Mouse (Mus musculus): ENCODE data around the gene Dcaf1. TPM values are rescaled to one million over a fixed set of nuclear protein-coding genes. Genes with fewer than 3 reads are reported as not detected.

Dcaf1 gene
- polyA plus RNA-seq, 1 experiment from 2014 or later = 19.7 TPM

DNA sequence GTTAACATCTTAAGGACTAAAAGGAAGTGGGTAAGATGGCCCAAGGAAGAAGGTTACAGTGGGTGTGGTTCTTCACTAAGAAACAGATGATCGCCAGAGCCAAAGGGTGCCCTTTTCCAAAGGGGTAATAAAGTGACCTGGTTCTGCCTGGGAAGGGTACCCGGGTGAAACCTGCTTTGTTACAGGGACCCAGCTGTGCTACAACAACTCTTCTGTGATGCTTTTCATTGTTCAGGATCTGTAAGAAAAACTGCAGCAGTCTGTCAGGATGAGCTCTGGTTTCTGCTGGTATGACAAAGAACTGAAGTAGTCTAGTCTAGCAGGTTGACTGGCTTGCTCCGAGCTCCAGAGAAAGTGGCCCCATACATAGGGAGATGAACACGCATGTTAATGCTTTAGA is 60.5 kb downstream of the Dcaf1 start:
- Histone ChIP-seq H3K9ac (replicated peaks) (peak overlapping the region; percentile 53; the same call in 1 of the 2 replicates), H3K9me3 (no peaks in the 10 kb centered on the region), H3K27ac (no peak overlapping the region), H3K4me1 (replicated peaks) (peaks cover 50% of the 10 kb centered on the region), H3K4me2 (replicated peaks) (peak overlapping the region; percentile 99), H3K36me3 (peaks cover 69% of the 10 kb centered on the region), H3K4me3 (replicated peaks) (no peak overlapping the region), H3K27me3 (no peaks in the 10 kb centered on the region)
- ATAC-seq = no peak
- WGBS = 69% methylated on average over 4 of the region's 4 CpGs

DNA sequence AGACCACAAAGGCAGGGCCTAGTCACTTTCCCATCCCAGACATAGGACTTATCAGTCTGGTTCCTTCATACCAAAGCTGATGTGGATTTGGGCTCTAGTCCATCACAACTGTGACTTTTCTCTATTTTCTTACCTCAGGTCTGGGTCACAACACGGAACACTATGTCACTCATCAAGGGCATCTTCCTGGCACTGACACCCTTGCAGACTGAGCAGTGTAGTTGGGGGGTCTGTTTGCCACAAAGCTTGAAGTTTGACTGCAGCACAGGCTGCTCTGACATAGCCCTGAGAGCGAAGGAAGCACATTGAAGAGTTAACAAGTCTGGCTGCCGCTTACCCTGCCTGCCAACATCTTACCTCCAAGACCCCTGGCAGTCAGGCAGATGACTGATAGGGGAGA is 61.4 kb downstream of the Dcaf1 start:
- H3K4me2 ChIP-seq (replicated peaks) = peak overlapping the region; percentile 99
- peak overlapping the region; percentile 98 for H3K4me3 ChIP-seq (replicated peaks)
- H3K27ac ChIP-seq = no peak overlapping the region
- 90% methylated on average over 3 of the region's 3 CpGs for WGBS
- no peaks in the 10 kb centered on the region for H3K9me3 ChIP-seq
- H3K36me3 ChIP-seq = peaks cover 64% of the 10 kb centered on the region
- H3K9ac ChIP-seq (replicated peaks) = peak overlapping the region; percentile 53; the same call in 1 of the 2 replicates
- H3K4me1 ChIP-seq (replicated peaks) = peaks cover 58% of the 10 kb centered on the region
- no peaks in the 10 kb centered on the region for H3K27me3 ChIP-seq
- ATAC-seq = no peak

GRCm38 (mm10) chr9:106884306-106884705 is 62.6 kb downstream of the Dcaf1 start:
- H3K4me1 ChIP-seq (replicated peaks) = peaks cover 69% of the 10 kb centered on the region
- 43% methylated on average over 16 of the region's 16 CpGs for WGBS
- no peaks in the 10 kb centered on the region for H3K27me3 ChIP-seq
- H3K27ac ChIP-seq = 0 out of 2 replicates have a peak overlapping the region, but pooled peaks have one; percentile 2
- H3K4me2 ChIP-seq (replicated peaks) = peak overlapping the region; percentile 99
- H3K9me3 ChIP-seq = no peaks in the 10 kb centered on the region
- H3K36me3 ChIP-seq = peaks cover 66% of the 10 kb centered on the region
- H3K4me3 ChIP-seq (replicated peaks) = peak overlapping the region; percentile 98
- ATAC-seq = no peak
- H3K9ac ChIP-seq (replicated peaks) = peak overlapping the region; percentile 99

GRCm38 (mm10) chr9:106884996-106885900 is 63.6 kb downstream of the Dcaf1 start:
- ATAC-seq = no peak
- 20% methylated on average over 44 of the region's 44 CpGs for WGBS
- Histone ChIP-seq H3K4me2 (replicated peaks) (peak overlapping the region; percentile 99), H3K9me3 (no peaks in the 10 kb centered on the region), H3K9ac (replicated peaks) (peak overlapping the region; percentile 99), H3K4me3 (replicated peaks) (peak overlapping the region; percentile 98), H3K4me1 (replicated peaks) (peaks cover 79% of the 10 kb centered on the region), H3K36me3 (peaks cover 70% of the 10 kb centered on the region), H3K27me3 (no peaks in the 10 kb centered on the region), H3K27ac (peak overlapping the region; percentile 96)

- WGBS = under 1% methylated on average over 99 of the region's 107 CpGs
- H3K27me3 ChIP-seq = no peaks in the 10 kb centered on the region
- H3K27ac ChIP-seq = peak overlapping the region; percentile 96
- H3K9me3 ChIP-seq = no peaks in the 10 kb centered on the region
- peaks cover 71% of the 10 kb centered on the region for H3K36me3 ChIP-seq
- H3K9ac ChIP-seq (replicated peaks) = peak overlapping the region; percentile 99
- H3K4me3 ChIP-seq (replicated peaks) = peak overlapping the region; percentile 98
- ATAC-seq = peak; percentile 15; the same call in 1 of the 2 replicates
- peaks cover 84% of the 10 kb centered on the region for H3K4me1 ChIP-seq (replicated peaks)
- peak overlapping the region; percentile 99 for H3K4me2 ChIP-seq (replicated peaks)
These were observed 64.4 kb downstream of the Dcaf1 start for GRCm38 (mm10) chr9:106885901-106886731.

DNA sequence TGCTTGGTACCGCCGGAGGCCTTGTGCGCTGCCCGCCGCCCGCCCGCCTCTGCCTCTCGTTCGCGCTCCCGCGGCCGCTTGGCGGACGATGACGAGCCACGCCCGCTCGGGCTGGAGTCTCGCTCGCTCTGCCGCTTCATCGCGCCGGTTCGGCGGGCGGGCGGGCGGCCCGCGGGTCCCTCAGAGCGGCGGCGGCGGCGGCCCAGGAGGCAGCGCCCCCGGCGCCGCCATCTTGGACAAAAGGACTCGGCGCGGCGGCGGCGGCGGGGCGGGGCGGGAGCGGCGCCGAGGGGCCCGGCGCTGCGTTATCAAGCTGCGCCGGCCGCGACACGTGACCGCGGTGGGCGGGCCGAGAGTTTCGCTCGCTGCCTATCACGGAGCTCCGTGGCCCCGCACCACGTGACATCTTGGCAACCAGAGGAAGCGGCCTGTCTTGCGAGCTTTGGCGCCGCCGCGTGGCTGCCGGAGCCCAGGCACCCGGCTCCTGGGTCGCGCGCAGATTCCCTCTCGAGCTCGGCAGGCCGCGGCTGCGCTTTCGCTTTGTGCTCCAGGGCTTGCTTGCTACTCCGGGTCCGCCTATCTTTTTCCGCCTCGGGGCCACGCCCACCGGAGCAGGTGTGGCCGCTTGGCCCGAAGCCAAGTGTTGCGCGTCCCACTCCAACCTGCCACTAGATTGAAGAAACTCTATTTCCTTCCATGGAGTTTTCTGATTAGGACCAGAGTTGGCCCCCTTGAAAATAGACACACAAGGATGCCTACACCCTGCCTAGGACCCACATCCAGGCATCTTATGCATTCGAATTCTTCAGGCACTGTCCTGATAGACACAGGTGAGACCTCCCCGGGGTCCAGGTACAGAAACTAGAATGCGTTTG is 65.4 kb downstream of the Dcaf1 start, which contains the start of gene Rbm15b:
Rbm15b (minus strand) TSS at position 601 of the 875 bp plus-strand sequence.
- H3K36me3 ChIP-seq = peaks cover 62% of the 10 kb centered on the region
- ATAC-seq = peak; percentile 57
- H3K27ac ChIP-seq = peak within 1 kb of the TSS; percentile 96
- H3K27me3 ChIP-seq = no peaks in the 10 kb centered on the region
- H3K4me3 ChIP-seq (replicated peaks) = peak within 1 kb of the TSS; percentile 98
- 3% methylated on average over 82 of the region's 101 CpGs for WGBS
- H3K4me1 ChIP-seq (replicated peaks) = peaks cover 77% of the 10 kb centered on the region
- peak within 1 kb of the TSS; percentile 99 for H3K4me2 ChIP-seq (replicated peaks)
- H3K9me3 ChIP-seq = no peaks in the 10 kb centered on the region
- peak within 1 kb of the TSS; percentile 99 for H3K9ac ChIP-seq (replicated peaks)

- H3K4me2 ChIP-seq (replicated peaks) = no peak overlapping the region
- peaks cover 70% of the 10 kb centered on the region for H3K4me1 ChIP-seq (replicated peaks)
- 96% methylated on average over 3 of the region's 3 CpGs for WGBS
- H3K9me3 ChIP-seq = no peaks in the 10 kb centered on the region
- H3K4me3 ChIP-seq (replicated peaks) = no peak overlapping the region
- H3K36me3 ChIP-seq = peaks cover 49% of the 10 kb centered on the region
- H3K27ac ChIP-seq = no peak overlapping the region
- no peak overlapping the region for H3K9ac ChIP-seq (replicated peaks)
- no peaks in the 10 kb centered on the region for H3K27me3 ChIP-seq
- no peak for ATAC-seq
These were observed 66.7 kb downstream of the Dcaf1 start for GRCm38 (mm10) chr9:106888346-106888745.

DNA sequence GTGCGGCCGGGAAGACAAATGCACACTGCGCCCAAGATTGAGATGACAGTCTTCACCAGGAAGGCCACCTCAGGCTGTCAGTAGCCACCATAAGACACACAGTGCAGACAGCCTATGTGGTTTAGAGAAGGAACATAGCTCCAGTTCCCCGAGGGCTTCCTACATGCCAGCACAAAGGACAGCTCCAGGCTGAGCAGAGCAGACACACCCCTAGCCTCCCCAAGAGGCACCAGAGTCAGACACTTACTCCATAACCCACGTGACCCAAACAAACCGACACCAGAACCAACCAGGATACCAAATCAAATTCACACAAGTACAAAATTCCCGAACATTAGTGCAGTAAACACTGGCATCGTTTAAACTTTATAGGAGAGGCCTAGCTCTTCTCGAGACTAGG is 67.6 kb downstream of the Dcaf1 start:
- no peak for ATAC-seq
- no peaks in the 10 kb centered on the region for H3K27me3 ChIP-seq
- H3K36me3 ChIP-seq = peaks cover 41% of the 10 kb centered on the region
- H3K4me1 ChIP-seq (replicated peaks) = peaks cover 64% of the 10 kb centered on the region
- H3K4me2 ChIP-seq (replicated peaks) = no peak overlapping the region
- no peaks in the 10 kb centered on the region for H3K9me3 ChIP-seq
- no peak overlapping the region for H3K4me3 ChIP-seq (replicated peaks)
- WGBS = 87% methylated on average over 9 of the region's 9 CpGs
- no peak overlapping the region for H3K27ac ChIP-seq
- H3K9ac ChIP-seq (replicated peaks) = no peak overlapping the region

DNA sequence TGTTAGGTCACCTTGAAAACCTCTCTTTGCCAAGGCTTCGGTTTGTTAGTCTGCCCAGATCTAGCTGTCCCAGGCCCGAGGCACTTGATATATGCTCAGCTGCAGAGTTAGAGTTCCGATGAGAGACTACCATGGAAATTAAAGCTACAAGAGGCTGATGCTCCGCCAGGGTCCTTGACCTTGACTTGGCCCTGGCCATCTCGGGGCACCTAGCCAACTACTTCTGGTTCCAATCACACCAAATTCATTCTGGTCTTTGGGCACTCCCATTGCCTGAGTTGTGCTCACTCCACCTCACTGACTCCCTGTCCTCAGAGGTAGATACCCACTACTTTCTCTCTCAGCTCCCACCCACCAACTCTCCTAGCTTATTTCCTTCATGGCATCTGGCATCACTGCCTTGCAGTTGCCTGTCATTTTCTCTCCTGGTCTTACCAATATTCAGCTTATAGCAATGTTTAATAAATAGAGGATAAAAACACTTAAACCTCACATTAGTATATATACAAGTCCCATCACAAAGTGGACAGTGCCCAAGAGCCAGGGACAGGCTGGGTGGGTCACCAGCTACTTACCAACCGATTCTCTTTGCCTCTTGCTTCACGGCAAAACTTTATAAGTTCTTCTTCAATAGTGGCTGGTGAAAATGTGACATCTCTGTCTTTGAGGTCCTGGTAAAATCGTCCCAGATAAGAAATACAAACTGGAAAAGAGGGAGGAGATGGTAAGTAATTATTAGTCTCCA is 69.0 kb downstream of the Dcaf1 start:
- 72% methylated on average over 8 of the region's 8 CpGs for WGBS

DNA sequence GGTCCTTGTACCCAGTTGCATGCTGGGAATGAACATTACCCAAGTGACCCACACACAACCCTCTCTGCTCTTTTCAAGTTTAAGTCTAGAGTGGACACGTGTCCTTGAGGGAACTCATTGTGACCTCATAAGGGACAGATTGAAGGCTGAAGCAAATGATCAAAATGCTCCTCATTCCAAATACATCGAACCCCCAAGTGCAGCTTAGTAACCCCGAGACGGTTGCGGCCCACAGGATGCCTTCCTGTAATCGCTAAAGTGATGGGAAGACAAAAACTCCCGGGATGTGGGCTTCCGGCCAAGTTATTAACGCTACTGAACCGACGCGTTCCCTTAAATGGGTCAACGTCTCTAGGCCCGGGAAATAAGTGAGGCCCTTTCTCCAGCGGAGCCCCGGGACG is 69.7 kb downstream of the Dcaf1 start:
- no peaks in the 10 kb centered on the region for H3K9me3 ChIP-seq
- peak overlapping the region; percentile 95 for H3K4me3 ChIP-seq (replicated peaks)
- peaks cover 50% of the 10 kb centered on the region for H3K4me1 ChIP-seq (replicated peaks)
- no peak for ATAC-seq
- peak overlapping the region; percentile 87 for H3K27ac ChIP-seq
- no peaks in the 10 kb centered on the region for H3K27me3 ChIP-seq
- under 1% methylated on average over 17 of the region's 17 CpGs for WGBS
- H3K9ac ChIP-seq (replicated peaks) = peak overlapping the region; percentile 98
- peak overlapping the region; percentile 85 for H3K4me2 ChIP-seq (replicated peaks)
- H3K36me3 ChIP-seq = peaks cover 42% of the 10 kb centered on the region

More for the DNA sequence above, 69.0 kb downstream of the Dcaf1 start:
- Histone ChIP-seq H3K9me3 (no peaks in the 10 kb centered on the region), H3K27ac (no peak overlapping the region), H3K9ac (replicated peaks) (peak overlapping the region; percentile 98), H3K36me3 (peaks cover 38% of the 10 kb centered on the region), H3K4me2 (replicated peaks) (peak overlapping the region; percentile 85), H3K4me1 (replicated peaks) (peaks cover 51% of the 10 kb centered on the region), H3K27me3 (no peaks in the 10 kb centered on the region), H3K4me3 (replicated peaks) (peak overlapping the region; percentile 95)
- no peak for ATAC-seq

Data from midbrain, embryonic 13.5 days (tissue).